Mouse (Mus musculus) 3T3-L1 (cell line): Measurements from ENCODE around the gene Myh9.
A peak's percentile ranks its signal among the peaks of the same experiment; 100 is the strongest.

ENCODE experiments used
- DNase-seq: peaks from one replicate; pipeline ENCODE4 v3.0.0-alpha.2; 2015; ENCODE audit warnings: low read depth, low spot score

Myh9 gene

GRCm38 (mm10) chr15:77789186-77789585 is 52.8 kb downstream of the Myh9 start:
- no peak for DNase-seq

- no peak for DNase-seq
These were observed 53.6 kb downstream of the Myh9 start for GRCm38 (mm10) chr15:77788356-77788755.

- no peak for DNase-seq
These were observed 56.2 kb downstream of the Myh9 start for GRCm38 (mm10) chr15:77785807-77786206.

GRCm38 (mm10) chr15:77784039-77784824 is 57.7 kb downstream of the Myh9 start:
- DNase-seq: no peak

- DNase-seq: peak; percentile 76
These were observed 59.4 kb downstream of the Myh9 start for GRCm38 (mm10) chr15:77782449-77783014.

- DNase-seq: peak; percentile 78
These were observed 66.6 kb downstream of the Myh9 start for GRCm38 (mm10) chr15:77775186-77775963.

- DNase-seq: no peak
These were observed 67.7 kb downstream of the Myh9 start for GRCm38 (mm10) chr15:77774303-77774702.

- DNase-seq: no peak
These were observed 68.7 kb downstream of the Myh9 start for GRCm38 (mm10) chr15:77773099-77773915.

GRCm38 (mm10) chr15:77770942-77771341 is 71.0 kb downstream of the Myh9 start:
- DNase-seq: no peak

- DNase-seq: no peak
These were observed 71.6 kb downstream of the Myh9 start for GRCm38 (mm10) chr15:77770341-77770740.

- no peak for DNase-seq
These were observed 75.0 kb downstream of the Myh9 start for GRCm38 (mm10) chr15:77766981-77767380.

GRCm38 (mm10) chr15:77765484-77766093 is 76.4 kb downstream of the Myh9 start:
- no peak for DNase-seq

GRCm38 (mm10) chr15:77764391-77765006 is 77.5 kb downstream of the Myh9 start:
- DNase-seq: no peak

- no peak for DNase-seq
These were observed 78.3 kb downstream of the Myh9 start for GRCm38 (mm10) chr15:77763702-77764101.

- no peak for DNase-seq
These were observed 78.9 kb downstream of the Myh9 start for GRCm38 (mm10) chr15:77763050-77763449.

GRCm38 (mm10) chr15:77761561-77762380 is 80.2 kb downstream of the Myh9 start:
- DNase-seq: peak; percentile 52

GRCm38 (mm10) chr15:77761083-77761482 is 80.9 kb downstream of the Myh9 start:
- no peak for DNase-seq

- DNase-seq: no peak
These were observed 81.9 kb downstream of the Myh9 start for GRCm38 (mm10) chr15:77760037-77760436.

- DNase-seq: peak; percentile 34
These were observed 84.3 kb downstream of the Myh9 start for GRCm38 (mm10) chr15:77757586-77758226.
